Mouse (Mus musculus) erythroblast, embryonic 14.5 days (primary cell): ENCODE results near the gene Ndufb11. TPM values are rescaled to one million over a fixed set of nuclear protein-coding genes. Genes with fewer than 3 reads are reported as not detected.

Experiments
- H3K27me3 ChIP-seq: 2 replicates; pipeline ENCODE4 v1.6.1; 2012; ENCODE audit warnings: inconsistent platforms; ENCODE audit not compliant: control insufficient read depth
- H3K36me3 ChIP-seq: 2 replicates; pipeline ENCODE4 v1.6.1; 2012; ENCODE audit warnings: mild to moderate bottlenecking, inconsistent platforms; ENCODE audit not compliant: control insufficient read depth
- H3K4me1 ChIP-seq: 2 replicates; pipeline ENCODE4 v1.6.1; 2012; ENCODE audit warnings: inconsistent platforms; ENCODE audit not compliant: control insufficient read depth
- H3K4me3 ChIP-seq: replicated peaks from 2 replicates; pipeline ENCODE3; 2012; ENCODE audit warnings: moderate library complexity, mild to moderate bottlenecking, inconsistent platforms
- H3K9me3 ChIP-seq: 2 replicates; pipeline ENCODE4 v1.6.1; 2012; ENCODE audit warnings: low read length, inconsistent platforms, mixed read lengths; ENCODE audit not compliant: control insufficient read depth
- GATA1 ChIP-seq: IDR thresholded peaks from 2 replicates; pipeline ENCODE4 v1.6.1; 2012; ENCODE audit warnings: low read length, inconsistent platforms, mixed read lengths
- TAL1 ChIP-seq: IDR thresholded peaks from 3 replicates; pipeline ENCODE4 v1.6.1; 2012; ENCODE audit warnings: low read length, inconsistent platforms, mixed read lengths
- polyA plus RNA-seq: library from polyadenylated mRNA; stranded (reverse); fragments of >175 nt; gene quantifications from 2 replicates; pipeline ENCODE4 v1.2.3, GENCODE M21; 2012

Ndufb11 gene
- 85.0 and 139 TPM in 2 replicates for polyA plus RNA-seq

GRCm38 (mm10) chrX:20617176-20617902 is at the start of gene Ndufb11, which contains the start of gene Rbm10:
Gene Ndufb11 (minus strand): TSS chrX:20617619.
Gene Rbm10 (plus strand): TSS chrX:20617503.
- TF ChIP-seq TAL1 (no peak), GATA1 (no peak)
- Histone ChIP-seq H3K4me3 (peak within 1 kb of the TSS; percentile 93), H3K27me3 (no peaks in the 10 kb centered on the region), H3K4me1 (peaks cover 25% of the 10 kb centered on the region), H3K36me3 (peaks cover 56% of the 10 kb centered on the region), H3K9me3 (no peaks in the 10 kb centered on the region)

- Histone ChIP-seq H3K4me1 (peaks cover 40% of the 10 kb centered on the region), H3K4me3 (peak overlapping the region; percentile 85), H3K27me3 (no peaks in the 10 kb centered on the region), H3K9me3 (no peaks in the 10 kb centered on the region), H3K36me3 (peaks cover 36% of the 10 kb centered on the region)
- TF ChIP-seq TAL1 = no peak
- no peak for TF ChIP-seq GATA1
Measured at GRCm38 (mm10) chrX:20663444-20663790, 46.0 kb upstream of the Ndufb11 start.

- no peaks in the 10 kb centered on the region for H3K9me3 ChIP-seq
- H3K4me3 ChIP-seq = peak overlapping the region; percentile 85
- TF ChIP-seq GATA1 (no peak), TAL1 (no peak)
- H3K36me3 ChIP-seq = peaks cover 30% of the 10 kb centered on the region
- H3K4me1 ChIP-seq = peaks cover 45% of the 10 kb centered on the region
- no peaks in the 10 kb centered on the region for H3K27me3 ChIP-seq
Measured at GRCm38 (mm10) chrX:20662716-20663443, 45.5 kb upstream of the Ndufb11 start.

DNA sequence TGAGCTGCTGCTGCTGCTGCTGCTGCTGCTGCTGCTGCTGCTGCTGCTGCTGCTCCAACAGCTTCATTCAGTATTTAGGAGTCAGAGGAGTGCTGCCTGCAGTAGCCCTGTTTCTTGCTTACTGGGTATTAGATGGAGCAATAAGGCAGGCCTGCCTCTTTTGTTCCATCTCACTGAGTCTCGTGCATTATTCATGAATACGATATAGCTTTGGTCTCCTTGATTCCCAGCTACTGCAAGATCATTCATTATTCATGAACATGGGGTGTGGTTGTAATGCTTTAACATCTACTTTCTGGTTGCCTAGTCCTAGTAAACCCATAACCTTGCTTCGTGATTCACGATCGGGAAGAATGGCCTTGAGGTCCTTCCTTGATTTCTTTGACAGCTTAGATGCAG is 44.9 kb upstream of the Ndufb11 start:
- no peaks in the 10 kb centered on the region for H3K9me3 ChIP-seq
- H3K4me3 ChIP-seq = peak overlapping the region; percentile 85
- H3K4me1 ChIP-seq = peaks cover 45% of the 10 kb centered on the region
- TF ChIP-seq TAL1 = no peak
- TF ChIP-seq GATA1 = no peak
- no peaks in the 10 kb centered on the region for H3K27me3 ChIP-seq
- peaks cover 25% of the 10 kb centered on the region for H3K36me3 ChIP-seq

DNA sequence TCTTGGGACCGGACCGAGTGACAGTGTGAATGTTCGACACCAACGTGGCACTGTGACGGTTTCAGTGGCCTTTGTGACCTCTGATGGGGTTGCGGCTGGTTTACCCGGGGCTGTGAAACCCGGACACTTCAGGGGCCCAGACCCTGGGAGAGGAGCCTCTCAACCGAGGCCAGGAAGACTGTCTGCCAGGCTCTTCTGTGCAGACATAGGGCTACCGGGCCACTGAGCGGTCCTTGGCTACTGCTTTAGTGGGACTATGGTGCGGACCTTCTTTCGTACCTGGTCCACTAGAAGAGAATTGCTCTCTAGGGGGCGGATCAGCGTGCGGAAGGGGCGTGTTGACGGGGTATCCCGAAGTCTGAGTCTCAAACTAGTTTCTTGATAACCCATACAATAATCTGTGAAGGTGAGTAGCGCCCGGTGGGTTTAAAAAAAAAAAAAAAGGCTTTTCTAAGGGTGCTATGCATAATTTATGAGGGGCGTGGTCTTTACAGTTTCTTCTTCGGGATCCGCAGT is 41.5 kb upstream of the Ndufb11 start:
- no peaks in the 10 kb centered on the region for H3K36me3 ChIP-seq
- H3K27me3 ChIP-seq = no peaks in the 10 kb centered on the region
- peak overlapping the region; percentile 67 for H3K4me3 ChIP-seq
- peaks cover 26% of the 10 kb centered on the region for H3K4me1 ChIP-seq
- no peaks in the 10 kb centered on the region for H3K9me3 ChIP-seq
- TF ChIP-seq GATA1 (no peak), TAL1 (no peak)

DNA sequence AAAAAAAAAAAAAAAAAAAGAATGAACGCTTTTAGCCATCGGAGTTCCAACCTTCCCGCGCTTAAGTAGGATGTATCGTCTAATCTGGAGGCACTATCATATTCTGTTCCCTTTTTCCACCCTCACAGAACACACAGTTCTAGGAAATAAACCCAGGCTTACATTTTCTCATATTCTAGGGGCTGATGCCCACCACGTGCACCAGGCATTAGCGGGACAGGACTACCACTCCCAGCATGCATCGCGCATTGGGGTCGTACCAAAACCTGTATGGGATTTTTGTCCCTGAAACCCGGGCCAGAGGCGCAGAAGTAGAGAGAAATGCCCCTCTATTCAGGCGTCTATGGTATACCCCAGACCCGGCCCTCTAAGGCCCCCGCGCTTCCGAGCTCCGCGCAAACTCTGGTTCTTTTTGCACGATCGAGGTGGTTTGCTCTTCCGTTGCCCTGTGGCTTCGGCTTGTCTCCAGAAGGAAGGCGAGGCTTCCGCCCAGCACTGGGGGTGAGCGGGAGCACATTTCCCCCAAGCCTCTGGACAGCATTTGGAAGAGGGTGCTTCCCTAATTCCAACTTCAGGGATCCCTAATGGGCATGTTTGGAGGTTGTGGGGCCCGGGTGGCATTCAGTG is 40.7 kb upstream of the Ndufb11 start, which contains the start of gene Uba1:
Uba1 (plus strand) TSS at position 301 of the 627 bp plus-strand sequence.
- Histone ChIP-seq H3K4me1 (peaks cover 22% of the 10 kb centered on the region), H3K4me3 (peak within 1 kb of the TSS; percentile 67), H3K36me3 (peaks cover 1% of the 10 kb centered on the region), H3K9me3 (no peaks in the 10 kb centered on the region), H3K27me3 (no peaks in the 10 kb centered on the region)
- TF ChIP-seq TAL1 (no peak), GATA1 (no peak)

DNA sequence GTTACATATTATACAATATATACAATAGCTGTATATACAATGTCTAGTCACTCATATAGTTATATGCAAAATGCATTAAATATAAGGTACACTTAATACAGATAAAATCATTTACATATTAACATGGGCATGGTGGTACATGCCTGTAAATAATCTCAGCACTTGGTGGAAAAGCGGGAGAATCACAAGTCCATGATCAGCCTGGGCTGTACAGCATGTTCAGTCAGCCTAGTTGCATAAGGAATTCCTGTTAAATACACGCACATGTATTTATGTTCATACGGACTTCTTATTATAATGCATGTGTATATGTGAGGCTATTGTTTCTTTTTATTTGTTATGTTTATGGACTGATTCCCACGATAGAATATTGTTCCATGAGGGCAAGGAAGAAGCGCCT is 40.2 kb upstream of the Ndufb11 start:
- H3K9me3 ChIP-seq = no peaks in the 10 kb centered on the region
- TF ChIP-seq GATA1 (no peak), TAL1 (no peak)
- H3K36me3 ChIP-seq = peaks cover 2% of the 10 kb centered on the region
- peaks cover 22% of the 10 kb centered on the region for H3K4me1 ChIP-seq
- H3K27me3 ChIP-seq = no peaks in the 10 kb centered on the region
- H3K4me3 ChIP-seq = peak overlapping the region; percentile 67

GRCm38 (mm10) chrX:20644780-20645179 is 27.4 kb upstream of the Ndufb11 start:
- H3K27me3 ChIP-seq = no peaks in the 10 kb centered on the region
- H3K9me3 ChIP-seq = no peaks in the 10 kb centered on the region
- TF ChIP-seq TAL1 = no peak
- TF ChIP-seq GATA1 = no peak
- no peaks in the 10 kb centered on the region for H3K4me1 ChIP-seq
- no peak overlapping the region for H3K4me3 ChIP-seq
- peaks cover 99% of the 10 kb centered on the region for H3K36me3 ChIP-seq

- H3K27me3 ChIP-seq = no peaks in the 10 kb centered on the region
- H3K9me3 ChIP-seq = no peaks in the 10 kb centered on the region
- TF ChIP-seq GATA1 = no peak
- TF ChIP-seq TAL1 = no peak
- H3K36me3 ChIP-seq = peaks cover 90% of the 10 kb centered on the region
- H3K4me3 ChIP-seq = no peak overlapping the region
- no peaks in the 10 kb centered on the region for H3K4me1 ChIP-seq
Measured at GRCm38 (mm10) chrX:20638141-20638540, 20.7 kb upstream of the Ndufb11 start.
